Comparison of ENCODE assay signal across 20 mouse cellular contexts in the genomic region with DNA sequence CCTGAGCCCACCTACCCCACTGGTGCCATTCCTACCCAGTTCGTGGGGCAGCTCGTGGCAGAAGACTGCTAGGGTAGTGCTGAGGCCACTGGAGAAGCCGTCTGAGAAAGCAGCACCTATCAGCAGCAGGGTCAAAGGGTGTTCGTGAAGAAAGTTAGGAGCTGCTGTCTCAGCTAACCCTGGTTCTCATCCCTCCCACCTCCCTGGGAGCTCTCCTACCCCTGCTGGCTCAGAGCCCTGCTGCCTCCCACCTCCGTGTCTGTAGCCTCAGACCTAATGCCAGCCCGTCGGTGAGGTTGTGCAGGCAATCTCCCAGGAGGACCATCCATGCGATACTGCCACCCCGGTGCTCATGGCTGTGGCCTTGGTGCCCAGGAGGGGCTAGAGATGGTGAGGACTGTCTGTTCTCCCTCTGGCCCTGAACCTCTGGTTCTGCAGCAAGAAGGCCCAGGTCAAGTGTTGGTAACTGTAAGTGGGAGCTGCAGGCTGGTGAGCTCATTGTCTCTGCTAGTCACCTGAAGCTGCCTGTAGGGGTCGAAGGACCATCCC. TPM values are rescaled to one million over a fixed set of nuclear protein-coding genes. Genes with fewer than 3 reads are reported as not detected.
DNase-seq lines count a peak whose midpoint lies in the region; ATAC-seq lines count a peak whose summit lies in the region.
"Had no signal": no experiment of that assay in that cellular context is flagged by ENCODE, and none has a peak within 500 bp of the region (broad histone marks: within the 10 kb centered on the region; RNA-seq: fewer than 3 reads in every experiment).

No protein-coding gene starts in this region.

- no peaks in the 10 kb centered on the region for H3K27me3 ChIP-seq in kidney, embryonic 14.5 days (ENCODE audit: control insufficient read depth, insufficient read depth, low read length)
- no peaks in the 10 kb centered on the region for H3K27me3 ChIP-seq in embryonic facial prominence, embryonic 10.5 days (replicated peaks; ENCODE audit: low read depth, poor library complexity, severe bottlenecking)
- no peaks in the 10 kb centered on the region for H3K27me3 ChIP-seq in embryonic facial prominence, embryonic 14.5 days (replicated peaks; ENCODE audit: control insufficient read depth, insufficient read depth, low read length)
- no peaks in the 10 kb centered on the region for H3K27me3 ChIP-seq in forebrain, embryonic 10.5 days (ENCODE audit: poor library complexity, severe bottlenecking)
- H3K27me3 ChIP-seq: liver, embryonic 15.5 days; neural tube, embryonic 13.5 days; stomach, embryonic 15.5 days had no signal

- no peaks in the 10 kb centered on the region for H3K9me3 ChIP-seq in kidney, embryonic 14.5 days (ENCODE audit: control insufficient read depth, low read length)
- no peaks in the 10 kb centered on the region for H3K9me3 ChIP-seq in embryonic facial prominence, embryonic 10.5 days
- H3K9me3 ChIP-seq in embryonic facial prominence, embryonic 14.5 days (ENCODE audit: control insufficient read depth, low read length) = no peaks in the 10 kb centered on the region
- H3K9me3 ChIP-seq in forebrain, embryonic 10.5 days = no peaks in the 10 kb centered on the region
- H3K9me3 ChIP-seq: heart, embryonic 10.5 days; liver, embryonic 15.5 days; neural tube, embryonic 13.5 days; stomach, embryonic 15.5 days had no signal

- H3K36me3 ChIP-seq in kidney, embryonic 14.5 days (ENCODE audit: control insufficient read depth, insufficient read depth, low read length) = peaks cover 41% of the 10 kb centered on the region
- H3K36me3 ChIP-seq in embryonic facial prominence, embryonic 10.5 days (replicated peaks) = peaks cover 76% of the 10 kb centered on the region
- H3K36me3 ChIP-seq in embryonic facial prominence, embryonic 14.5 days (ENCODE audit: control insufficient read depth, insufficient read depth, low read length) = peaks cover 40% of the 10 kb centered on the region
- H3K36me3 ChIP-seq in forebrain, embryonic 10.5 days (replicated peaks) = peaks cover 72% of the 10 kb centered on the region

- no peak for ATAC-seq in kidney, embryonic 14.5 days (ENCODE audit: low FRiP score, low TSS enrichment)
- no peak for ATAC-seq in embryonic facial prominence, embryonic 14.5 days (ENCODE audit: low read depth)

- H3K4me3 ChIP-seq in kidney, embryonic 14.5 days (ENCODE audit: low read length) = no peak overlapping the region
- H3K4me3 ChIP-seq in embryonic facial prominence, embryonic 10.5 days = 0 out of 2 replicates have a peak overlapping the region, but pooled peaks have one; percentile 17
- H3K4me3 ChIP-seq in embryonic facial prominence, embryonic 14.5 days (ENCODE audit: low read depth, low read length) = no peak overlapping the region
- no peak overlapping the region; the same call in 1 of the 2 replicates for H3K4me3 ChIP-seq in forebrain, embryonic 10.5 days
- H3K4me3 ChIP-seq: heart, embryonic 10.5 days; left cerebral cortex, adult 2 months; liver, embryonic 15.5 days; neural tube, embryonic 13.5 days; stomach, embryonic 15.5 days had no signal

- DNase-seq in kidney, adult 18-20 months = peak; percentile 40
- DNase-seq in embryonic facial prominence, embryonic 10.5 days (ENCODE audit: low spot score) = no peak
- no peak for DNase-seq in embryonic facial prominence, embryonic 14.5 days (ENCODE audit: low spot score)
- DNase-seq in kidney, postnatal 36 days = peak; percentile 45 to 66
- DNase-seq in forebrain, embryonic 10.5 days (ENCODE audit: extremely low spot score, low spot score) = no peak
- no peak for DNase-seq in gastrocnemius, adult 18-20 months (ENCODE audit: low spot score)
- DNase-seq: gastrocnemius, postnatal 36 days; lung, postnatal 10 days; thymus, postnatal 14 days had no signal

- whole genome bisulfite sequencing in kidney, embryonic 14.5 days = 74% methylated on average over 10 of the region's 10 CpGs
- WGBS in embryonic facial prominence, embryonic 10.5 days = 73% methylated on average over 10 of the region's 10 CpGs
- 75% methylated on average over 9 of the region's 10 CpGs for WGBS in embryonic facial prominence, embryonic 14.5 days
- WGBS in forebrain, embryonic 10.5 days = 79% methylated on average over 10 of the region's 10 CpGs

- no peak overlapping the region for H3K4me2 ChIP-seq in kidney, embryonic 14.5 days (replicated peaks; ENCODE audit: low read depth, low read length)
- no peak overlapping the region for H3K4me2 ChIP-seq in embryonic facial prominence, embryonic 14.5 days (ENCODE audit: low read depth, low read length)
- H3K4me2 ChIP-seq: liver, embryonic 15.5 days; neural tube, embryonic 13.5 days; stomach, embryonic 15.5 days had no signal

- no peak overlapping the region for H3K27ac ChIP-seq in kidney, embryonic 14.5 days (ENCODE audit: low read depth, low read length)
- no peak overlapping the region for H3K27ac ChIP-seq in embryonic facial prominence, embryonic 10.5 days (replicated peaks)
- H3K27ac ChIP-seq in embryonic facial prominence, embryonic 14.5 days (replicated peaks; ENCODE audit: low read depth, low read length) = no peak overlapping the region
- H3K27ac ChIP-seq in forebrain, embryonic 10.5 days = no peak overlapping the region
- H3K27ac ChIP-seq: heart, embryonic 10.5 days; left cerebral cortex, adult 2 months; liver, embryonic 15.5 days; neural tube, embryonic 13.5 days had no signal

- no peak overlapping the region for H3K9ac ChIP-seq in kidney, embryonic 14.5 days (ENCODE audit: low read depth, low read length)
- H3K9ac ChIP-seq in embryonic facial prominence, embryonic 14.5 days (ENCODE audit: low read depth, low read length) = peak overlapping the region; percentile 37
- H3K9ac ChIP-seq: liver, embryonic 15.5 days; neural tube, embryonic 13.5 days; stomach, embryonic 15.5 days had no signal

- H3K4me1 ChIP-seq in kidney, embryonic 14.5 days (ENCODE audit: control insufficient read depth, insufficient read depth, low read length) = no peaks in the 10 kb centered on the region
- H3K4me1 ChIP-seq in embryonic facial prominence, embryonic 10.5 days = peaks cover 42% of the 10 kb centered on the region
- no peaks in the 10 kb centered on the region for H3K4me1 ChIP-seq in embryonic facial prominence, embryonic 14.5 days (ENCODE audit: control insufficient read depth, insufficient read depth, low read length)
- peaks cover 56% of the 10 kb centered on the region for H3K4me1 ChIP-seq in forebrain, embryonic 10.5 days

RNA-seq across cellular contexts. Expression of a gene that starts 4.2 kb away (rescaled TPM):
- 15.1 and 22.6 TPM in 2 replicates for polyA plus RNA-seq in kidney, embryonic 14.5 days (2014; fragmentation: Nextera tagmentation; extraction: Ambion mirVana)
- 0.13 and 0.36 TPM in 2 replicates for polyA plus RNA-seq in embryonic facial prominence, embryonic 10.5 days (2016; fragmentation: Nextera tagmentation; extraction: Ambion mirVana)
- polyA plus RNA-seq in embryonic facial prominence, embryonic 14.5 days (2014; fragmentation: Nextera tagmentation; extraction: Ambion mirVana) = 0.11 and 0.13 TPM in 2 replicates
- polyA plus RNA-seq in forebrain, embryonic 10.5 days (2016; fragmentation: Nextera tagmentation; extraction: Ambion mirVana) = 0.30 TPM in 1 of 2 replicates, not detected in the other
- not detected for total RNA-seq in gastrocnemius, adult 18-20 months (2021)
- total RNA-seq: adrenal gland, adult 2 months; gastrocnemius, postnatal 36 days; heart, postnatal 14 days; left cerebral cortex, adult 2 months; monocyte, adult 5-6 weeks had no signal
- polyA plus RNA-seq: adrenal gland, adult 2 months; embryonic facial prominence, embryonic 11.5 days; forebrain, embryonic 11.5 days; neural tube, embryonic 13.5 days had no signal

RNA-seq across cellular contexts. Expression of a gene that starts 14.5 kb away (rescaled TPM):
- polyA plus RNA-seq in kidney, embryonic 14.5 days (2014; fragmentation: Nextera tagmentation; extraction: Ambion mirVana) = 87.8 and 103 TPM in 2 replicates
- polyA plus RNA-seq in embryonic facial prominence, embryonic 10.5 days (2016; fragmentation: Nextera tagmentation; extraction: Ambion mirVana) = 119 and 129 TPM in 2 replicates
- polyA plus RNA-seq in embryonic facial prominence, embryonic 14.5 days (2014; fragmentation: Nextera tagmentation; extraction: Ambion mirVana) = 61.9 and 63.3 TPM in 2 replicates
- 161 and 164 TPM in 2 replicates for polyA plus RNA-seq in forebrain, embryonic 10.5 days (2016; fragmentation: Nextera tagmentation; extraction: Ambion mirVana)
- 10 to 100 TPM; 61.0 to 65.2 TPM for total RNA-seq in gastrocnemius, adult 18-20 months (2021)

RNA-seq across cellular contexts. Expression of a gene that starts 14.7 kb away (rescaled TPM):
- polyA plus RNA-seq in kidney, embryonic 14.5 days (2014; fragmentation: Nextera tagmentation; extraction: Ambion mirVana) = 35.6 and 36.4 TPM in 2 replicates
- polyA plus RNA-seq in embryonic facial prominence, embryonic 10.5 days (2016; fragmentation: Nextera tagmentation; extraction: Ambion mirVana) = 42.1 and 44.6 TPM in 2 replicates
- 35.2 and 36.1 TPM in 2 replicates for polyA plus RNA-seq in embryonic facial prominence, embryonic 14.5 days (2014; fragmentation: Nextera tagmentation; extraction: Ambion mirVana)
- 40.9 and 42.9 TPM in 2 replicates for polyA plus RNA-seq in forebrain, embryonic 10.5 days (2016; fragmentation: Nextera tagmentation; extraction: Ambion mirVana)
- total RNA-seq in gastrocnemius, adult 18-20 months (2021) = 10 to 100 TPM; 12.7 to 13.2 TPM

RNA-seq across cellular contexts. Expression of a gene that starts 19.9 kb away (rescaled TPM):
- polyA plus RNA-seq in kidney, embryonic 14.5 days (2014; fragmentation: Nextera tagmentation; extraction: Ambion mirVana) = 12.7 and 19.3 TPM in 2 replicates
- polyA plus RNA-seq in embryonic facial prominence, embryonic 10.5 days (2016; fragmentation: Nextera tagmentation; extraction: Ambion mirVana) = 12.1 and 12.4 TPM in 2 replicates
- 11.9 and 12.7 TPM in 2 replicates for polyA plus RNA-seq in embryonic facial prominence, embryonic 14.5 days (2014; fragmentation: Nextera tagmentation; extraction: Ambion mirVana)
- polyA plus RNA-seq in forebrain, embryonic 10.5 days (2016; fragmentation: Nextera tagmentation; extraction: Ambion mirVana) = 11.1 and 13.1 TPM in 2 replicates
- total RNA-seq in gastrocnemius, adult 18-20 months (2021) = 10 to 100 TPM; 44.5 to 47.0 TPM

RNA-seq across cellular contexts. Expression of a gene that starts 28.0 kb away (rescaled TPM):
- polyA plus RNA-seq in kidney, embryonic 14.5 days (2014; fragmentation: Nextera tagmentation; extraction: Ambion mirVana) = 15.5 and 18.6 TPM in 2 replicates
- 9.5 and 11.1 TPM in 2 replicates for polyA plus RNA-seq in embryonic facial prominence, embryonic 10.5 days (2016; fragmentation: Nextera tagmentation; extraction: Ambion mirVana)
- 15.6 and 16.8 TPM in 2 replicates for polyA plus RNA-seq in embryonic facial prominence, embryonic 14.5 days (2014; fragmentation: Nextera tagmentation; extraction: Ambion mirVana)
- 9.2 and 10.1 TPM in 2 replicates for polyA plus RNA-seq in forebrain, embryonic 10.5 days (2016; fragmentation: Nextera tagmentation; extraction: Ambion mirVana)
- total RNA-seq in gastrocnemius, adult 18-20 months (2021) = 100 to 1,000 TPM; 388 to 467 TPM

Comparison
In these comparisons a context has a peak if more than half of its experiments do, and no peak if none do; other contexts are left out.
1. DNase-seq: peak in kidney, adult 18-20 months (single experiment) and kidney, postnatal 36 days (2 of 2); none in embryonic facial prominence, embryonic 10.5 days (single experiment), embryonic facial prominence, embryonic 14.5 days (single experiment), forebrain, embryonic 10.5 days (single experiment) and gastrocnemius, adult 18-20 months (single experiment).
2. RNA of a gene that starts 4.2 kb away (polyA plus RNA-seq): 15.1 to 22.6 TPM in kidney, embryonic 14.5 days; 0.13 to 0.36 TPM in embryonic facial prominence, embryonic 10.5 days, 0.11 to 0.13 TPM in embryonic facial prominence, embryonic 14.5 days and 0.30 TPM in forebrain, embryonic 10.5 days; every median in the first group is over 10 times any median in the second.